Mouse (Mus musculus): ENCODE data around the gene Hmga1.
A peak's percentile ranks its signal among the peaks of the same experiment; 100 is the strongest.

Gene Hmga1

DNA sequence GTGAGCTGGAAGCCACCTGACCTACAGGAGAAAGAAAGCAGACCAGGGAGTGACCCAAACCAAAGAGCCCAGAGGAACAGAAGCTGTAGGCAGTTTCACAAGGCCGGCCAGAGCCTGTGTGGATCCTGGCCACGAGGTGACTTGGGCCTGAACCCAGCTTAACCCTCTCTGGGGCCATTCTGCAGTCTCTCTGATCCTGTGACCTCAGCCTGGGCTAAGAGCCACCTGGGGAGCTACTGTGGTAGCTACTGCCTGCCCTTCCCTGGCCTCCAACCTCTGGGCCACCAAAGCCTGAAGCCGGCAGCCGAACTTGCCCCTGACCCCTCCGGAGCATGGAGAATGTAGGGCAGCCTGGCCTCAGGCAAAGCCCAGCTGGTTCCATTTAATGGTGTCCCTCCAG is 27.5 kb upstream of the Hmga1 start:
- DNase-seq (ENCODE audit: inconsistent ontology term) = no peak

- no peak for DNase-seq (ENCODE audit: inconsistent ontology term)
These were observed 24.2 kb upstream of the Hmga1 start for GRCm38 (mm10) chr17:27532095-27532494.

GRCm38 (mm10) chr17:27533354-27533753 is 22.9 kb upstream of the Hmga1 start:
- DNase-seq (ENCODE audit: inconsistent ontology term) = no peak

DNA sequence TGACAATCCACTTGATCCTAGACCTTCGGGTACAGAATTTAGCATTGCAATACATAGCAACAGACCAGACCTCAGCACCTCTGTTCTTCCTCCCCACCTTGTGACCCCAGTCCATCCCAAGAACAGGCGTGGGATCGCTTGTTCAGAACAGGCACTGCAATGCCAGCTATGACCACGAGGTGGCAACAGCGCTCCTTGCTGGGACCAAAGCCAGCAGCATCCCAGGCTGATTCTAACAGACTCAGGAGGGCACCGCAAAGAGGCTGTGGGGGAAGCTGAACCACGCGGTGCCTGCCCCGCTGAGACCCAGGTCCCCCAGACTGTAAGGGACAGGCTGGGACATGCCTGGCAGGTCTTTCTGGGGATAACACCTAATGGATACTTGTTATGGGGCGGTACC is 21.6 kb upstream of the Hmga1 start:
- peak; percentile 74 for DNase-seq (ENCODE audit: inconsistent ontology term)

- no peak for DNase-seq (ENCODE audit: inconsistent ontology term)
These were observed 15.0 kb upstream of the Hmga1 start for GRCm38 (mm10) chr17:27541261-27541660.

DNA sequence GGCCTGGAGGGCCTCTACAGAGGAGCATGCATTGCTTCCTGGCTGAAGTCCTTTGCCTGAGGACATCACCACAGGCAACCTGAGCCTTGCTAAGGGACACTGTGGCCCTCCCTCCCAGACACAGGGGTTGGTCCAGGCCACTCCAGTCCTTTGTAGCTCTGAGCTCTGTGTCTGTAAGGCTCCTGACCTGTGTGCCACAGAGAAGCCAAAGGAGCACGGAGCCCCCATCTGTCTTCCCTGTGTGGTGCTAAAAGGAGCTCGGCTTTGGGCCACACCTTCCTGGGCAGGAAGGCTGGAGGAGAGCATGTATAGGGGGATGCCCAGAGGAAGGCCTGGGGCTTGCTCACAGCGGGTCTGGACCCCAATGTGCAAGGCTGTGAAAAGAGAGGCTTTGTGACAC is 14.3 kb upstream of the Hmga1 start:
- no peak for DNase-seq (ENCODE audit: inconsistent ontology term)

- DNase-seq (ENCODE audit: inconsistent ontology term) = no peak
These were observed 11.7 kb upstream of the Hmga1 start for GRCm38 (mm10) chr17:27544551-27544950.

DNA sequence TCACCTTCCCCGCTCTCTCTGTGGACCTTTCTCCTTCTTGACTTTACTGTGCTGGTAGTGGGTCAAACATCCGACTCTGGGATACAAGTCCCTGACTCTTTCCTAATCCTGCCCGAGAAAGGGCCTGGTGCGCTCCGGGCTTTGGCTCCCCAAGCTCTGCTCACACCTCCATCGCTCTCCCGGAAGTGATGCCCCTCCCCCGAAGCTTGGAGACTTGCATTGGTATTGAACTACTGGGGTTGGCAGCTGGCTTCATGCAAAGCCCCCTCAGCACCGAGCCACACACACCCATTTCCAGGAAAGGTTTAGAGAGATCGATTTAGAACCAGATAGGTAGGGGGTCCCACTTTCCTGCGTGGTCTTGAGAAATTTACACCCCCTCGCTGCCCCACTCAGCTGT is 10.3 kb upstream of the Hmga1 start:
- no peak for DNase-seq (ENCODE audit: inconsistent ontology term)

DNA sequence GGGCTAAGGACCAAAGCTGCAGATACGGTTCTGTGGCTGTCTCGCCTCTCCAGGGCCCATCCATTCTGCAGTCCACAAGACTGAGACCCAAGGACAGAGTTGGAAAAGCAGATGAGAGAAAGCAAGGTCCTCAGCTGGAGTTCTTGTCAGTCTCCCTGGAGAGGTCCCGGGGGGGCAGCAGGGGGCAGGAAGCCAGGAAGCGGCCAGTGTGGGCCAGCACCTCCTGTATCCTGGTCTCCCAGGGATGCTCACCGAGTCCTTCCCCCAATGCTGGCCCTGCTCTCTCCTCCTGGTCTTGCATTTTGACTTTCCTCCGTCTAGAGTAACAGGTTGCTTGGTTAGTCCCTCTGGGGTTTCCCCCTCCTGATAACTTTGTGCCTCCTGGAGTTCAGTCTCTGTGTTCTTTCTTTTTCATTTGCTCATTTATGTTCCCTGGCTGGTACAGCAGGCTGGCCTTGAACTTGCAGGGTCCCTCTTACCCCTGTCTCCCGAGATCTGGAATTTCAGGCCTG is 9.7 kb upstream of the Hmga1 start:
- no peak for DNase-seq (ENCODE audit: inconsistent ontology term)

DNA sequence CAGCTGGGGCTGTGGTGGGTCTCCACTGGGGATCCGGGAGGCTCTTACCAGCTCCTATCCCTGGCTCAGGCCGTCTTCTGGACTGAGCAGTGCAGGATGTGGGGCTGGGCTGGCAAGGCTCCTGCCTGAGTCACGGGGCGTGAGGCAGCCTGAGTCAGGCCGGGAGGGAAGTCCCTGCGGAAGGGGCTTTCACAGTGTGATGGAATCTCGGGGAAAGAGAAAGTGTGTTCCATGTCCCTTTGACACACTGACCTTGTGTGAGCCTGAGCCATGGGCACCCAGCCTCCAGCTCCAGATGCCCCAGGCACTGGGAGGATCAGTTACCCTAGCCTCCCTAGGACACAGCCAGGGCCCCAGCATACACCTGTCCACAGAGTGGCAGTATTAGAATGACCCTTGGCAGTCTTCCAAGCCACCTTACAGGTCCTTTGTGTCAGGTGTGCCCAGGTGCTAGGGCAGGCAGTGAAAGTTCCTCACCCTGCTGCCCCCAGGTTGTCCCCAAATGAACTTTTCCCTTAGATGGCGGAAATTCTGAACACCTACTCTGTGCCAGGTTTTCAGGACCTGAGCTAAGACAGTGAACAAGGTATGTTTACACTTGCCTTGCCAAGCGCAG is 8.9 kb upstream of the Hmga1 start:
- DNase-seq (ENCODE audit: inconsistent ontology term) = peak; percentile 89

GRCm38 (mm10) chr17:27549234-27549633 is 7.1 kb upstream of the Hmga1 start:
- DNase-seq (ENCODE audit: inconsistent ontology term) = peak; percentile 65

GRCm38 (mm10) chr17:27551393-27551940 is 4.8 kb upstream of the Hmga1 start:
- no peak for DNase-seq (ENCODE audit: inconsistent ontology term)

- peak; percentile 62 for DNase-seq (ENCODE audit: inconsistent ontology term)
These were observed 3.8 kb upstream of the Hmga1 start for GRCm38 (mm10) chr17:27552215-27553201.

GRCm38 (mm10) chr17:27554062-27554960 is 2.0 kb upstream of the Hmga1 start:
- DNase-seq (ENCODE audit: inconsistent ontology term) = no peak

DNA sequence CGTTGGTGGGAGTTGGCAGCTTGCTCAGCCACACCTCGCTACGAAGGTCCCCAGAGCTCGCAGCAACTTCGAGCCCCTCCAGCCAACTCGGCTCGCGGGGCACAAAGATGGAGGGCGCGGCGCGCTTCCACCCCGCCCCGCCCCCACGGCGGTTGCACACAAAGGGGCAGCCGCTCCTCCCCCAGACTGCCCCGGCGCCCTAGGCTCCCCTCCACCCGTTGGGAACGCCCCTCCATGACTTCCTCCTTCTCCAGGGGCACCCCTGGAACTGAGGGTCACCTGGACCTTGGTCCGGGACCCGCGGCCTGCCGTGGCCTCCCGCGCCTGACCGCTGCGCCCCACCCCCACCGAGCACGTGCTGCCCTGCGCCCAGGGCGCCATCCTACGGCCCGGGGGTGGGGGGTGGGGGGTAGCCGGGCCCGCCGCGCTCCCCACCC is 1.2 kb upstream of the Hmga1 start:
- no peak for DNase-seq (ENCODE audit: inconsistent ontology term)

DNA sequence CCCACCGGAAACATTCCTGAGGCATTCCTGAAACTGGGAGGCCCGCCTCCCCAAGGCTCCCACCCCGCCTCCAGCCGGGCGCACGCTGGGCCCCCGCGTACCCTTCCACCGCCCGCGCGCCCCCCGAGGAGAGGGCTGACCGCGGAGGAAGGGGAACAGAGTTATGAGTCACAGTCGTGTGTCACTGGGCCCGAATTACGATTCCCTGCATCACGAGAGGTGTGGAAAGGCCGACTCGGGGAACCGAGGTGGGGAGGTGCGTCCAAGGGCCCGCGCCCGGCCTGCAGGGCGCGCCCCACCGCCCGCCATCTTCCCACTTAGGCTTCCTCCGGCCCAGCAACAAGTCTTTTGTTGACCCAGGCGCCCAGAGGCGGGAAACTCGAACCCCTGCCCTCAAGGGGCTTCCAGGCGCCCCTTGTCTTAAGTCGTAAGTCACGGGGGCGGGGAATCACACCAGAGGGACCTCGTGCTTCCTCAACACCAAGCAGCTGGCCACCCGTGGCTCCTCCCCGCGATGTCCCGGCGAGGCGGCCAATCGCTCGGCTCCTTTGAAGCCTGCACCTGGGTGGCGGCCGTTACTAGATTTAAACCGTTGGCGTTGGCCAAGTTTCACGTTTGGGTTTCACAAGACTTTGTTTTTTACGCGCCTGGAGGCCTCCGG is 655 bp upstream of the Hmga1 start:
- peak; percentile 81 for DNase-seq (ENCODE audit: inconsistent ontology term)

GRCm38 (mm10) chr17:27557181-27557926 is 1.1 kb downstream of the Hmga1 start:
- DNase-seq (ENCODE audit: inconsistent ontology term) = no peak

DNA sequence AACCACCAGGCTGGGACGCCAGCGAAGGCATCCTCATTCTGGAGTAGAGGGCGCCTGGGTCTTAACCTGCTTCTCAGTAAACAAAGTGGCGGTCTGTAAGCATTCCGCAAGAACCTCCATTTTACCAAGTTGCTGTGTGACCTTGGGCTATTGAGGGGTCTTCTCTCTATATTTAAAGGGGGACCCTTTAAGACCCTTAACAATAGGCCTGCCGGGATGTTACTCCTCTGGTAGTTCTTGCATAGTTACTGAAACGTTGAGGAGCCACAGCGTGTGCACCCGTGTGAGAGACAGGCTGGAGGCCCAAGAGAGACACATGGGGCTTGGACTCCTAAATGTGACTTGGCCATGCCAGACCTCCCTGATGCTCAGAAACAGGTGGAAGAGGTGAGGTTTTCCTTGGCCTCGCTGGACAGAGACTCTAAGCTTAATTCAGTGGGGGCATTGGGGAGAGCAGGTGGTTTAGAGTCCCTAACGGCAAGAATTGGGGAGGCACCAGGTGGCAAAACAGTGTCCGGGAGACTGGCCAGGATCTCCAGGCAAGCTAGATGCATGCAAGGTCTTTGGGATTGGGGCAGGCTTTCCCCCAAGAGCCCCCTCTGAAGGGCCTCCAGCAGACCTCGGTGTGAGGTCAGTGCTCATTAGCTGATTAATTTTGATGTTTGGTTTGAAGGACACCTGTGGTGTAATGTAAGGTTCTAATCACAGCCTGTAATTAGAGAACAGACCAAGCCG is 1.8 kb downstream of the Hmga1 start:
- DNase-seq (ENCODE audit: inconsistent ontology term) = peak; percentile 71

DNA sequence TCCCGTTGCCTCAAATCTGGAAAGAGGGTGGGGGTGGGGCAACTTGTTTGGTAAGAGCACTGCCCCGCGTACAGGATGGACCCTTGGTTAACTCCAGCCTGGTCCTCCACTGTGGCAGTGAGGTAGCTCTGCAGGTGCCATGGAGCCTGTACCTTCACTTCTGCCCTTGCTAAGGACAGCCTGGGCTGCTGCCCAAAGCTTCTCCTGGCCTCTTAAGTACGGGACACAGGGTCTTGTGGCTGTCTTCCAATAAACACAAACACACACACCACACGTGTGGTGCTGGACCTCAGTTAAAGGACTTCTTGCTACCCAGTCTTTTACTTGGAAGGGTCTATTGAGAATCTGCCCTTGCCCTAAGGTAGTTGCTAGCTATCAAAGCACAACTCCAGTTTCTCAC is 2.5 kb downstream of the Hmga1 start:
- DNase-seq (ENCODE audit: inconsistent ontology term) = no peak

Measured in Muller cell, postnatal 12 days (primary cell).